Mouse (Mus musculus) Patski (cell line): ENCODE measurements at regions not wholly inside any gene's neighbourhood (a gene's known extent, or its start where the extent isn't known, plus 50 kb on each side); places are given as distances from the start of the nearest gene placed in this dataset.
A peak's percentile ranks its signal among the peaks of the same experiment; 100 is the strongest.

Experiments used
- ATAC-seq: fragments of 100-300 bp; one replicate; pipeline ENCODE4 v1.8.0; 2021
- CTCF ChIA-PET: fragments of 350-600 bp; sonication (Branson Sonifier 250); formaldehyde crosslinking; loops from one replicate; lab custom pipeline; 2022; ENCODE audit warnings: inconsistent platforms; lab: Charles Lee
- POLR2A ChIA-PET: fragments of 350-600 bp; sonication (Branson Sonifier 250); formaldehyde crosslinking; loops from one replicate; lab custom pipeline; 2022; ENCODE audit warnings: antibody characterized with exemption, inconsistent platforms; lab: Charles Lee
- DNase-seq: peaks from one replicate; pipeline ENCODE4 v3.0.0-alpha.2; 2011; ENCODE audit warnings: low read depth, low spot score
- H3K27me3 ChIP-seq: fragments of 371-371 bp; one replicate; pipeline ENCODE4 v1.5.1; 2021
- CTCF ChIP-seq: fragments of 100-300 bp; IDR thresholded peaks from one replicate; pipeline ENCODE4 v1.5.1; 2021
- in situ Hi-C: fragments of 300-500 bp; cut with MboI; formaldehyde crosslinking; loops from 3 replicates; pipeline ENCODE4 v1.11.1; 2018; ENCODE audit warnings: low pct_unique_long_range_greater_than_20kb, mixed read lengths

DNA sequence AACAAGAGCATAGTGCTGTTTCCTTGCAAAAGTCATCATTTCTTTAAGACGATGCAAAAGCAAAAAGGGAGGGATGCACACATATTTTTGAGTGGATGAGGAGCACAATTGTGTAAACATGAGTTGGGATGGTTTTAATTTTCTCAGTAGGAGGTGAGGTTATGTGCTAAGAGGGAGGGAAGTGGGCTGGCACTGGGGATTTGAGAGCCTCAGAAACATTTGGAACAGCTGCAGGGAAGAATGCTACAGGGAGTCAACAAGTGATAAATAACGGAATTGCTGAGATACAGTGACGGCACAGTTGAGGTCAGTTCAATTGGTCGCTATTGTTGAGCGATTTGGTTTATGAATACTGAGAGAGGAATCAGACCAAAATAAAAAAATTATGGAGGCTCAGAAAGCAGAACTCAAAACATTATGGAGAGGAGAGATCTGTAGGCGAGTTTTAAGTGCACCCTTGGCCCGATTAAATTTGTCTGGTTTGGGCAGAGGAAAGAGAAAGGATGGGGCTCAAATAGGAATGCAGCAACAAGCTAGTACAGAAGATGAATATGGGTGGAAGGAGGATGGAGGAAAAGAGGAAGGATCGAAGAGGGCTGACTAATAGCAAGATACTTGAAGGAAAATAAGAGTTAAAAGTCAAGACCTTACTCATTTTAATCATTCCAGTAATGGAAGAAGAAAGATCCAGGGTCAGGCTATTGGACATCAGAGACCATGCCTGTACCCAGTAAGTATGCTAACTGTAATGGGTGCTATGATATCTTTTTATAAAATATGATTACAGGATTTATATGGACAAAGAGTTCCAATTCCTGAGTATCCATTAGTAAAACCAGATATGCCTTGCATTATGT is 259.0 kb downstream of the Trim52 start:
- peaks cover 14% of the 10 kb centered on the region for H3K27me3 ChIP-seq
- no peak for DNase-seq
- no peak for ATAC-seq
- ChIA-PET CTCF (no interaction called here), POLR2A (no interaction called here)
- no peak for TF ChIP-seq CTCF
- in situ Hi-C loops = no loop called here

DNA sequence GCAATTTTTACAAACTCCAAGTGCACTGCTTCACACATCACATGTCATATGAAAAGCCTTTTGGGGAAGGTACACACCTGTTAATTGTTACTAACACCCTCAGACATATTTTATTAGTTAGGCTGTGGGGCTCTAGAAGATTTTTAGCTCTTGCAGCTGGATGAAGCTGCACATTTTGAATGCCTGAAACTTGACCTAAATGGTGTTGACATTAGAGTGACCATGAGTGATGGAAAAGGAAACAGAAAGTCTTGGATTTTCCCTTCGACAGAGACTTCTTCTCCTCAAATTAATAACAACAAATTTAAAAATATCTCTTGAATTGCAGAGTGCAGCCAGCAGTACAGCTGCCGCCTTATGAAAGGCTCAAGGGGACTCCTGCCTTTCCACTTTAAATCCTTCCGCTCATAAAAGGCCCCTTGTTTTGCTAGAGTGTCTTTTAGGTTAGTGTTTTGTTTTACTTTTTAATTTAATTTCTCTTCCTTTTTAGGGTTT is 259.7 kb downstream of the Trim52 start:
- CTCF ChIA-PET = no interaction called here
- no peak for TF ChIP-seq CTCF
- POLR2A ChIA-PET = no interaction called here
- ATAC-seq (no peak), DNase-seq (no peak)
- in situ Hi-C loops = no loop called here
- H3K27me3 ChIP-seq = peaks cover 14% of the 10 kb centered on the region

DNA sequence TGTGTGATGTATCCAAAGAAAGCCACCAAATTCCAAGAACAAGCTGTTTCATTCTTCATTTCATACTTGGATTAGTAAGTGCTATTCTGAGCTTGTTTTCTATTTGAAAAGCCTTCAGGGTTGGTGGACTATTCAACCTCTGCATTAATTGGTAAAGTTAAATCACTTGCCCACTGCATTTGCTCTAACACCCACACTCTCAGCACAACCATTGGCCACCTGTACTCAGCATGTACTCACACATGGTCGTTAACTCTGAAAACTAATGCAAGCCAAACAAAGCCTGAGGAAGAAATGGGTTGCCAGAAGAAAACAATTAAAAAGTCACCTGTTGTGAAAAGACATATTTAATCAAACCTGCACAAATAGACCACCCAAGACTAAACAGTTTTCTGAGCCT is 267.5 kb downstream of the Trim52 start:
- H3K27me3 ChIP-seq = peaks cover 11% of the 10 kb centered on the region
- TF ChIP-seq CTCF = no peak
- in situ Hi-C loops = no loop called here
- CTCF ChIA-PET = no interaction called here
- ATAC-seq (no peak), DNase-seq (no peak)
- POLR2A ChIA-PET = interaction anchor here (0.6 kb wide), 1 partner anchor 91 kb away, joined by 3 read pairs; no protein-coding TSS in a partner anchor

DNA sequence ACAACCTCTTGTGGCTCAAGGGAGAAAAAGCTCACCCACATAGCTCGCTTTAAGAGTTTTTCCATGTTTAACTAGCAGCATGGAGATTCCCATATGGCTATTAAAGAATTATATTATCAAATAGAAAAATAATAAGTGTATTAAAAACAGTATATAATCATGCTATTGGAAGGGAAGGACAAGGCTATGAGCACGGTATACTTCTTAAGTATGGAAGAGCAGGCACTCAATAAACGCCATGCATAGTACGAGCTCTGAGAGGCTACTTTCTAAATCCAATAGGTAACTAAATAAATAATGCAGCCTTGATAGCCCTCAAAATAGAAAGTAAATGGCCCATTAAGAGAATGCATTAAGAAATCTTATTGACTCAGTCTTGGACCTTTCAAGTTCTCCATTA is 273.6 kb downstream of the Trim52 start:
- in situ Hi-C loops = no loop called here
- no peak for TF ChIP-seq CTCF
- ChIA-PET CTCF (interaction anchor here (1.4 kb wide), 1 partner anchor 113 kb away, joined by 3 read pairs; no protein-coding TSS in a partner anchor), POLR2A (no interaction called here)
- DNase-seq = no peak
- peaks cover 19% of the 10 kb centered on the region for H3K27me3 ChIP-seq
- ATAC-seq = no peak

DNA sequence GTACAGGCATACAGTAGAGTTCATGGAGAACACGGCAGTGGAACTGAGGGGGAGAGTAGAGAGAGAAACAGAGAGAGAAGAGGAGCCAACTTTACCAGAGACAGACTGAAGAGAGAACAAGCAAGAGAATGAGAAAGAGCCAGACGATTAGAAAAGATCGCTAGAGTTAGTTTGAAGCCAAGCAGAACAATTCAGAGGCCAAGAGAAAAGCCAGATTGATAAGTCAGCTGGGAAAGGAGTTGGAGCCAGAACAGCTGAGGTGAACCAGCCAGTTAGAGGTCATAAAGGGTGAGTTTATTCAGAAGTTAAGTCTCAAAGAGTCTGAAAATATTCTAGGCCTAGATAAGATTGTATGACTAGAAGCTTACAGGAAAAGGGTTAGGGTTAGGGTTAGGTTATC is 281.7 kb downstream of the Trim52 start:
- no peak for ATAC-seq
- ChIA-PET CTCF (no interaction called here), POLR2A (interaction anchor here (0.7 kb wide), 1 partner anchor 32 kb away, joined by 3 read pairs; no protein-coding TSS in a partner anchor)
- TF ChIP-seq CTCF = no peak
- peaks cover 5% of the 10 kb centered on the region for H3K27me3 ChIP-seq
- in situ Hi-C loops = no loop called here
- no peak for DNase-seq

DNA sequence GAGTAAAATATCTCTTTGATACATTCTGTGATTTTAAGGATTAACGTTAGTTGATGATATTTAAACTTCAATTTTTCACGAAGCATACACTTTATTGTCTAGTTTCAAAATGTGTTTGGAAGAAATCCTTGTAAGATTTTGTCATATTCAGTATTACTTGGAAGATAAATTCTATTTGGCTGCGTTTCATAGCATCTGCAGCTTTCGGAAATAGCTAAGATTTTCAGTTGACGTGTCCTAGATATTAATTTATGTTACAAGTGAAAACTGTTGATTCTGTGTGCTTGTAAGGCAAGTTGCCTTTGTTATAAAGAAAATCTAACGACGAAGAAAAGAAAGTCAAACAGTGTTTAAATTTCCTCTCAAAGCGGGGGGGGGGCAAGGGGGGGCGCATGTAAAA is 284.5 kb downstream of the Trim52 start:
- CTCF ChIA-PET = no interaction called here
- POLR2A ChIA-PET = no interaction called here
- DNase-seq (no peak), ATAC-seq (no peak)
- no peak for TF ChIP-seq CTCF
- in situ Hi-C loops = no loop called here
- H3K27me3 ChIP-seq = peaks cover 5% of the 10 kb centered on the region

DNA sequence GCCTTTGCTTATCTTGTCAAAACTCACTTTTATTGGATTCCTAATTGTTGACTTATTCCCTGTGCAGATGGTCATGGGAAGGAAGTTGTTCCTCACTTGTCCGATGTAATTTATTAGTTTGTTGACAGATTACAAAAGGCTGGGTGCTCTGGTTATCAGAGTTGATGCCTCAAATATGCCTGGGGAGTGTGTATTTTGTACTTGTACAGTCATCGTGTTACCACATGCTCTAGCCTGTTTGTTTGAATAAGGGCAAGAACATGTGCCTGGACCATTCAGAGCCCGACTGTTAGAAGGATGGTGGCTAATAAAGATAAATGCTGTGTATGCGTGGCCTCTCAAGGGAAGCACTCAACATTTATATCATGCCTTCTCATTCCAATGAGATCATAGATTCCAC is 288.0 kb downstream of the Trim52 start:
- POLR2A ChIA-PET = no interaction called here
- ATAC-seq = no peak
- CTCF ChIA-PET = no interaction called here
- in situ Hi-C loops = no loop called here
- peaks cover 5% of the 10 kb centered on the region for H3K27me3 ChIP-seq
- TF ChIP-seq CTCF = no peak
- no peak for DNase-seq

DNA sequence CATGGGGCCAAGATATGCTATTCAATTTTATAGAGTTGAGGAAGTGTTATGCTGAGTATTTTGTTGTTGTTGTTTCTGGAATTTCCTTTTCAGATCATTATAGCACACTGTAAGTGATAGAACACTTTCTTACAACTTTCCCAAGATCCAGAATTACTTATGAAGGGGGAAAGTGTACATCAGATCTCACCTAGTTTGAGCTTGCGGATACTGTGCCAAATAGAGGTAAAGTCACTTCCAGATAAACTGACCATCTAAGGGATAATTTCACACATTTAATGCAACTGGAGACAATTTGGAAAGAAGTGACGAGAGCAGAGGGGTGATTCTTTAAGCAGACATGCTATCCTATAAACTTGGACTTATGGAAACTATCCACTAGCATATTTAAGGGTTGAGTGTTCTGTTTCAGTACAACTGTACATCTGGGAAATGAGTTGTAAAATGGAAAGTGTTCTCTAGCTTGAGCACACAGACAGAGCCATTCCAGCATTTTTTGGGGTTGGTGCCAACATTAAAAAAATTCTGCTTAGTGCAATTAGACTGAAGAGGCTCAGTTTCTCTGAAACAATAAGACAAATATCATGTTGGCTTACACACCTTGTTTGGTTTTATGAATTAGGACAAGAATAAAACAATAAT is 307.0 kb downstream of the Trim52 start:
- ATAC-seq (no peak), DNase-seq (no peak)
- ChIA-PET CTCF (no interaction called here), POLR2A (no interaction called here)
- H3K27me3 ChIP-seq = no peaks in the 10 kb centered on the region
- in situ Hi-C loops = no loop called here
- TF ChIP-seq CTCF = no peak

DNA sequence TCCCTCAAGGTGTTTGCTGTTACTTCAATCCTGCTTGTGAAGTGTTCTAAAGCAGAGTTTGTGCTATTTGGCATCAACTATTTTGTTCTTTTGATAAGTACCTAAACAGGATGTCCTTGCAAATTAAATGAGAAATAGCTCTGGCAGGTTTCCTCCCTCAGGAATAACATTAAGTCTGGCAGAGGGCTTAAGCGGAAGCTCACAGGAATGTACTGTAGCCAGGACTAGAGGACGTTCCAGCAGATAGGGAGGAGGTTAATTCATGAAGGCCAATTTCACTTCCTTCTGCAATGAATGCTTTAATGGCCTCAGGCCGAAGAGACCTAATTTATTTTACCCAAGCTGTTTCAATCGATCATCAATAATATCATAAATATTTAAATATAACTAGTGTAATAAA is 318.7 kb downstream of the Trim52 start:
- POLR2A ChIA-PET = no interaction called here
- CTCF ChIA-PET = no interaction called here
- TF ChIP-seq CTCF = no peak
- peaks cover 13% of the 10 kb centered on the region for H3K27me3 ChIP-seq
- in situ Hi-C loops = no loop called here
- ATAC-seq (no peak), DNase-seq (no peak)

DNA sequence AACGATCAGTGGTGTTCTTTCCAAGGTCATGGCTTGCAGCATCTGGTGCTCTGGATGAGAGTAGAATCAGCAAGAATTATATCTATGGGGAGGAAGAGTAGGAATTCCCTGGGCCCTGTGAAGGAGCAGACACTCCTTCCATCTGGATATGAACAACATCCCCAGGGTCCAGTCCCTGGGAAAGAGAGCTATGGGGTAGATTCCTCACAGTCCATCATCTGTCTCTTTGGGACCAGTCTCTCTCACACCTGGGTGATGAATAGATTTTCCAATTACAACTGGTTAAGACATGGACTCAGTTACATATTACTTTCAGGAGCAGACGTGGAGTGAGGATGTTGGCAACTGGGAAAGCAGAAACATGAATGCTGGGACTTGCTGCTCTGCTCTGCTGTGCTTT is 322.6 kb downstream of the Trim52 start:
- no peak for ATAC-seq
- in situ Hi-C loops = no loop called here
- CTCF ChIA-PET = no interaction called here

DNA sequence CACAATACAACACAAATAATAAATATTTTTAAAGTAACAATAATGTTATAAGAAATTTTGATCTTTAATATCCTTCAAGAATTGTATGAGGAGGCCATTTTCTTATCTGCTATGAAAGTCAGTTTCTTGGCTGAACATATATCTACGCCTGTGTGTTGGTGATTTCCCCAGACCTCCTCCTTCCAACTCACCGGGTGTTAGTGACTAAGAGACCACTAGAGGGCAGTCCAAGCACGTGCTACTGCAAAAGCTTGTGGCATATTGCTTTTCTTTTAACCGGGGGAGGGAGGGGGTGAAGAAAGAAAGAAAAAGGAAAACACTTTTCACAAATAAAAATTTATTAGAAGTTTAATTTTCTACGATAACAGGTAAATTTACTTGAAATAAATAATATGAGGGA is 333.3 kb downstream of the Trim52 start:
- ATAC-seq (peak; percentile 71), DNase-seq (peak; percentile 3)
- H3K27me3 ChIP-seq = peaks cover 9% of the 10 kb centered on the region
- in situ Hi-C loops = no loop called here
- TF ChIP-seq CTCF = peak; percentile 82
- ChIA-PET CTCF (interaction anchor here (0.7 kb wide), 1 partner anchor 1369 kb away, joined by 3 read pairs; no protein-coding TSS in a partner anchor), POLR2A (no interaction called here)

More for the DNA sequence above, 322.6 kb downstream of the Trim52 start:
- POLR2A ChIA-PET = no interaction called here
- TF ChIP-seq CTCF = no peak
- peaks cover 7% of the 10 kb centered on the region for H3K27me3 ChIP-seq
- no peak for DNase-seq
